Mouse (Mus musculus): ENCODE measurements around the gene Map4k3.
"Not testable (repeated sequence)": the region's sequence is repeated elsewhere in the genome, so short reads cannot be mapped to it uniquely, and the experiment has no call there.

Gene Map4k3

GRCm38 (mm10) chr17:80620786-80621423 lies 107.4 kb downstream of the Map4k3 start:
- peak; percentile 58 for DNase-seq

GRCm38 (mm10) chr17:80619556-80619955 lies 108.7 kb downstream of the Map4k3 start:
- no peak for DNase-seq

- no peak for DNase-seq
These were observed 109.4 kb downstream of the Map4k3 start for GRCm38 (mm10) chr17:80618890-80619289.

GRCm38 (mm10) chr17:80603806-80604205 lies 124.5 kb downstream of the Map4k3 start:
- DNase-seq = no peak

GRCm38 (mm10) chr17:80603079-80603625 lies 125.1 kb downstream of the Map4k3 start:
- no peak for DNase-seq

GRCm38 (mm10) chr17:80601371-80601770 lies 126.9 kb downstream of the Map4k3 start:
- peak; percentile 69 for DNase-seq

- no peak for DNase-seq
These were observed 145.2 kb downstream of the Map4k3 start for GRCm38 (mm10) chr17:80583051-80583450.

- no peak for DNase-seq
These were observed 148.4 kb downstream of the Map4k3 start for GRCm38 (mm10) chr17:80579901-80580300.

- DNase-seq = no peak
These were observed 149.2 kb downstream of the Map4k3 start for GRCm38 (mm10) chr17:80579089-80579488.

- no peak for DNase-seq
These were observed 150.2 kb downstream of the Map4k3 start for GRCm38 (mm10) chr17:80578041-80578440.

GRCm38 (mm10) chr17:80577639-80578038 lies 150.6 kb downstream of the Map4k3 start, which contains the start of gene Cdkl4:
Gene Cdkl4, minus strand, starts transcription at chr17:80577813.
- no peak for DNase-seq

- peak; percentile 88 for DNase-seq
These were observed 151.1 kb downstream of the Map4k3 start for GRCm38 (mm10) chr17:80577214-80577613.

GRCm38 (mm10) chr17:80575008-80575407 lies 153.3 kb downstream of the Map4k3 start:
- no peak for DNase-seq

- DNase-seq = no peak
These were observed 153.8 kb downstream of the Map4k3 start for GRCm38 (mm10) chr17:80574471-80574965.

- no peak for DNase-seq
These were observed 155.9 kb downstream of the Map4k3 start for GRCm38 (mm10) chr17:80572187-80572935.

- no peak for DNase-seq
These were observed 156.8 kb downstream of the Map4k3 start for GRCm38 (mm10) chr17:80571460-80571859.

- not testable (repeated sequence) for DNase-seq
These were observed 158.6 kb downstream of the Map4k3 start for GRCm38 (mm10) chr17:80569718-80570117.

GRCm38 (mm10) chr17:80568842-80569601 lies 159.3 kb downstream of the Map4k3 start:
- no peak for DNase-seq

GRCm38 (mm10) chr17:80568441-80568840 lies 159.8 kb downstream of the Map4k3 start:
- no peak for DNase-seq

- no peak for DNase-seq
These were observed 163.7 kb downstream of the Map4k3 start for GRCm38 (mm10) chr17:80564611-80564924.

- not testable (repeated sequence) for DNase-seq
These were observed 164.3 kb downstream of the Map4k3 start for GRCm38 (mm10) chr17:80563762-80564610.

- no peak for DNase-seq
These were observed 165.5 kb downstream of the Map4k3 start for GRCm38 (mm10) chr17:80562792-80563191.

Data from embryo, embryonic 11 days (tissue).